Mouse (Mus musculus): ENCODE data around the gene Wdr95. TPM values are rescaled to one million over a fixed set of nuclear protein-coding genes. Genes with fewer than 3 reads are reported as not detected.
A peak's percentile ranks its signal among the peaks of the same experiment; 100 is the strongest.

Wdr95 gene
- total RNA-seq, 2 experiments from 2014 or later = not detected

DNA sequence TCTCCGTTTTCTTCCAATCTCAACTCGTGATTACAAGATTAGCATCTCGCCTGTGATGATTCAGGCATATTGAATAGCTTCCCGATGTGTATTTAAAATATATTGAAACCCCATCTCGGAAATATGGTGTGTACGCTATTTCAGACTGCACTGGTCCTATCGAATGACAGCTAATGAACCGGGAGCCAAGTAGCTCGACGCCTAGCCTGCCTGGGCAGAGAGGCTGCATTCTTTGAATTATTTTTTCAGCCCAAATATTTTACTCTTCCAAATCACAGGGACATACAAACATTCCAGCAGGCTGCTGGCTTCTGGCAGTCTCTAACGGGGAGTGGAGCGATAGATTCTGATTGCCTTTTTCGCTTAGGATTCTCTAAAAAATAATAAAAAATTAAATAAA lies 40.5 kb downstream of the Wdr95 start:
- ATAC-seq (replicated peaks; ENCODE audit: poor library complexity, severe bottlenecking) = no peak

DNA sequence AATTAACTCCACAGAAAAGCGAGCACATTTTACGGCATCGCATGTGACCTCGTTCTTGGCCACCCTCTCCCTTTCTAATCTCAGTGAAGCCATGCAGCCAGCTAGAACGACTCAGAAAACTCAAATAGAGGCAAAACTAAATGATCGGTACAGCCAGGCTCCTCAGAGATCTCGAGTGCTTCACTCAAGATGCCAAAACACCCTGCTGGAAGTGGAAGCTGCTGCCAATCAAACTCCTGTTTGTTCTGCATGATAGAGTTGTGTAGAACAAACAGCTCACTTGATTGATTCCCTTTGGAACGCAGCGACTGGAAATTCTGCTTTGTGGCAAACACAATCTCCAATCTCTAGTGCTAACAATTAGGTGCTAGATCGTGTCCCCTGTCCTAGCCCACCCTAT lies 48.5 kb downstream of the Wdr95 start:
- ATAC-seq (replicated peaks; ENCODE audit: poor library complexity, severe bottlenecking) = no peak

DNA sequence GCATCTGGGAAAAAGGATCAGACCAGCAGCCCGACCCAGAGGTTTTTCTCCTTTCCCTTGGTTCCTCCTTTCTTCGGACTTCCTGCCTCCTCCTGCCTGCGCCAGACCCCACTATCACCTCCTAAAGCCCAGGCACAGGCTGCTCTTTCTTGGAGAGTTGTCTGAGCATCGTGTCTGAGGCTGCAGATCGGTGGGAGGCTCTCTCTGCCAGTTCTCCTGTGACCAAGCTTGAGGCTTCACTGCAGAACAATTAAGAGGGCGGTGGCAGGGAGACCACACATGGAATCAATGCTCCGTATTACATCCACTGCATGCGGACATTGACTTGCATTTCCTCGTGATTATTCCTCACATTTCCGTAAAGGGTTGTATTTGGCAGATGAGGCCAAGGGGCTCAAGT lies 49.0 kb downstream of the Wdr95 start:
- ATAC-seq (replicated peaks; ENCODE audit: poor library complexity, severe bottlenecking) = no peak

DNA sequence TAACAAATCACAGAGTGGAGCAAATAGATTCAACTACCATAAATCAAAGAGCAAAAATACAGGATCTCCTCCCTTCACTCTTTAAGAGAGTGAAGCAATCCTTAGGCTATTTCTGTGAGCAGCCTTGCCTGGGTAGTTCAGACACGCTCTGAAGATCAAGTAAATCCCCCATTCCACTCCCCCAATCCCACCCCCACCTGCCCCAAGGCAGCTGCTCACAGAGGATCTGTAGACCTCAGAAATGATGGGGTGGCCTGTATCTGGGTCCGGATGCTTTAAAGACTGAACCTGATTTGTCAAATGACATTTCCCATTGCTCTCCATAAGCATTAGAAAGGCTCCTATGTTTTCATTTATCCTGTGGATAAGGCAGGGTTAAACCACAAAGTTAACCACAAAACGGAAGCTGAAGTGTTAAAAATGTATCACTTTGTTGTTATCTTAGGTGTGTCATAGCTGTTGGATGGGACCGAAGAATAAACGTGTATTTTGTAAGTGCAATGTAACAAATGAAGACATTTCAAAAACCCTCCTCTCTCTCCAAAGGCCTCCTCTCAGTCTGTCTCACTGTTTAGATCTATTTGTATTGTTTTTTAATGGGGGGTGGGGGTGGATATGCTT lies 54.3 kb downstream of the Wdr95 start:
- no peak for ATAC-seq (replicated peaks; ENCODE audit: poor library complexity, severe bottlenecking)

DNA sequence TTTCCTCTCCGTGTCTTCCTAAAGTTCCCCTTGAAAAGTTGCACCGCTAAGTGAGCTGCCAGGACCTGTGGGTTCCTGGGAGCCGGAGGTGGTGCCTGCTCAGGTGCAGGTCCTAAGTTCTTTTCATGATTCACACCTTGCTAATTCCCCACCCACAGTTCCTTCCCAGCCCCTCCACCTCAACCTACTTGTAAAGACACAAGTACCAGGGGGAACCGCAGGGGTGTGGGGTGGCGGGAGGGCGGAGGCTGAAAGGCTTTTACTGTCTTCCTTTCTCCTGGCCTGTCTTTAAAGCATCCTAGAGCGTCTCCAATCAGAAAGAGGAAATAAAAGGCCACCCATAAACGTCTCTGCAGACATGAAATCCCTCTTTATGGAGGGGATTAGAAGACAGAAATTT lies 55.0 kb downstream of the Wdr95 start:
- no peak for ATAC-seq (replicated peaks; ENCODE audit: poor library complexity, severe bottlenecking)

DNA sequence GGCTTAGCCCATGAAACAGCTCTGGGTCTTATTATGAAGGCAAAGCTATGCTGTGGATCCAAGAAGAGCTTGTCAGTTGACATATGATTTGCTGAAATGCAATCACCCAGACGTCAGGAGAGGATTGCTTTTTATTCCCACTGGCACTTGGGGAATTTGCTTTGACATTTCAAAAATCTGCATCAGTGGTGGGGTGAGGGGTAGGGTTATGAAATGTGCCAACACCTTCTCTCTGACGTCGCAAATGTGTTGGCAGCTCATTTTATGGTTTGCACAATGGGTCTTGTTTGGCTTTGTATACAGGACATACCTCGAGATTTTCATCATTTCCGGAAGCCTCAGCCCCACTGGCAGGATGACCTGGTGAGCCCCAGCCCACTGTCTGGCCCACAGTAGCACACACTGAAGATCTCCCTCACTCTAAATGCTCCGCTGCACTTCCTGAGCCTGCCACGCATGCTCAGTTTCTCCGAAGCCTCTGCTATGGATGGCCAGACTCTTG lies 55.7 kb downstream of the Wdr95 start:
- no peak for ATAC-seq (replicated peaks; ENCODE audit: poor library complexity, severe bottlenecking)

DNA sequence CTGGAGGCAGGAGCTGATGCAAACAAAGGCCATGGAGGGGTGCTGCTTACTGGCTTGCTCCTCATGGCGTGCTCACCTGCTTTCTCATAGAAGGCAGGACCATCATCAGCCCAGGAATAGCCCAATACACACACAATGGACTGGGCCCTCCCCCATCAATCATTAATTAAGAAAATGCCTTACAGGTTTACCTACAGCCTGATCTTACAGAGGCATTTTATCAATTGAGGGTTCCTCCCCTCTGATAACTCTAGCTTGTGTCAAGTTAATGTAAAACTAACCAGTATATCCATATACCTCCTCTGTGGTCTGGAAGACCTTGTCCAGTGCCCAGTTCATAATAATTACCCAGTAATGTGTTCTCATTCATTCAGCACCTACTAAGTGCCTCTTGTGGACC lies 56.8 kb downstream of the Wdr95 start:
- ATAC-seq (replicated peaks; ENCODE audit: poor library complexity, severe bottlenecking) = no peak

DNA sequence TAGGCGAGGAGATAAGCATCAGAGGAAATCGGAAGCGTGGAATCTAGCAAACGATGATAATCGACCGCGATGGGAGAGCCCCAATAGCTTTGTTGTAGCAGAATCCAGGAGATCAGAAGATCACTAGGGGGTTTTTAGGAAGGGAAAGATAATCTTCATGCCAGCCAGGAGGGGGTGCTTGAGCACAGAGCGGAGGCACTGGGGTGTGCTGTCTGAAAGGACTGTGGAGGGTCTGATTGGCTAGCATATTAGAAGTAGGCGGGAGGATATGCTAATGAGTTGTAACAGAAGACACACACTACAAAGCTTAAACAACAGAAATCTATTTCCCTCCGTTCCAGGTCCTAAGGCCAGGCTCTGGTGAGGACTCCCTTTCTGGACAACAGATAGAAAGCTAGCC lies 57.4 kb downstream of the Wdr95 start:
- peak; percentile 32; the same call in 1 of the 2 replicates for ATAC-seq (replicated peaks; ENCODE audit: poor library complexity, severe bottlenecking)

DNA sequence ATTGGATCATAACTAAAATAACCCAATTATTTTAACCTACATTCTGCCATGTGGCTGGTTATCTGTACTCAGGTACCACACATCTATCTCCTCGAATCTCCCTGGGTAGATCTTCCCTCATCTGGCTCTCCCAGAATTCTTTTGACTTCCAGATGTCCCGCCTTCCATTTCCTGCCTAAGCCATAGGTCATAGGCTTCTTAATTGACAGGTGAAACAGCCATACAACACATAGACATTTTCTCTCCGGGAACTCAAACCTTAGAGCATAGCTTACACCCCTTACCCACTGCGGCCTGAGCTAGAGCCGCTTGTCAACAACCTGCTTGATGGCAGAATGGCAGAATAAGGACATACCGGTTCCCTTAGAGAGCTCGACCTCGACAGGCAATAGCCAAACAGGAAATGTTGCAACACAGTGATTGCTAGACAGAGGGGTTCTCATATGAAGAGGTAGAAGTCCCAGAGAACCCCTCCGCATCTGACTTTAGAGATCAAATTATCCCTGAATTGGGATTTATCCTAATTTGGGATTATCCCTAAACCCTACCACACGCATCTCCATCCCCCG lies 58.9 kb downstream of the Wdr95 start:
- peak; percentile 63 for ATAC-seq (replicated peaks; ENCODE audit: poor library complexity, severe bottlenecking)

DNA sequence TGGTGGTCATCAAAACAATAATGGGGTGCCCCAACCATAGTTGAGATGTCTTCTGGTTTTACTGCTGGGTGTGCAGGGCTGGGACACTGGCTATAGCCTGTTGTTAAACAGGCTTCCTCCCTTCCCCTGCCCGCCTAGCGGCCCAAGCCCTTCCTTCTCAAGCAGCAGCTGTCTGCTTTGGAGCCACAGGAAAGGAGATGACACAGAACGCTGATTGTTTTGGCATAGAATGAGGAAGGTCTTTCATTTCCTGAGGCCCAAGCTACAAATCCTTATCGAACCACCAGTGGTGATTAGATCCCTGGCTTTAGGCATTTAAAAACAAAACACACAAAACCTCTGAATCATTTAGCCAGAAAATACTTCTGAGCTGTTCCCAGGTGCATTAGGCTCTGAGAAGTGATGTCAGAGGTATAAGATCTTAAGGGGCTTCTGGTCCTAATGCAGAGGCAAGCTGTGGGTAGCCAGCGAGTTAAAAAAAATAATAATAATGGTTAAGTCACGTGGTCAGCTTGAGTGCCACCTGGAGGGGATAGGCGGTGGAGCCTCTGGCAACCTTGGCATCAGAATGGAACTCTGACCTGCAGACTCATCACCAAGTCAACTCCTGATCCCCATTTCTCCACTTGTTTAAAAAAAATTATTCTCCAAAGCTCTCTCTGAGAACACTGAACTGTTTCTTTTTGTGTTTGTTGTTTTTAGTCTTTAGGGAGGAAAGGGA lies 60.5 kb downstream of the Wdr95 start:
- peak; percentile 50 for ATAC-seq (replicated peaks; ENCODE audit: poor library complexity, severe bottlenecking)

DNA sequence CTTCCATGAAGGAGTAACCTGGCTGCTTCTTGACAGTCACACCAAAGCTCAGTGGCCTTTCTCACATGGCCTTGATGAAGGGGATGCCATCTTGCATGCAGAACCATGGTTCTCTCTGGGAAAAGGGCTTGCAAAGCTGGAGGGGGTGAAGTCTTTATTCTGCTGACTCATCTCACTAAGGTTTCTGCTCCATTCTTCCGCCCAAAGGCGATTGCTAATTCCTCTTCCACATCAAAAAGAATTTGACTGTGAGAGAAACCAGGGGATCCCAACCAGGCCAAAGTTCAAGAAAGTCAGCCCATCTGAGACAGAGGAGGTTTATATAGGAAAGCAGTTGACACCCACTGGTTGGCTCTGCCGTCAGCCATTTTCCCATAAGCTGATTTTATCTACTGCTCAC lies 61.5 kb downstream of the Wdr95 start:
- ATAC-seq (replicated peaks; ENCODE audit: poor library complexity, severe bottlenecking) = no peak

DNA sequence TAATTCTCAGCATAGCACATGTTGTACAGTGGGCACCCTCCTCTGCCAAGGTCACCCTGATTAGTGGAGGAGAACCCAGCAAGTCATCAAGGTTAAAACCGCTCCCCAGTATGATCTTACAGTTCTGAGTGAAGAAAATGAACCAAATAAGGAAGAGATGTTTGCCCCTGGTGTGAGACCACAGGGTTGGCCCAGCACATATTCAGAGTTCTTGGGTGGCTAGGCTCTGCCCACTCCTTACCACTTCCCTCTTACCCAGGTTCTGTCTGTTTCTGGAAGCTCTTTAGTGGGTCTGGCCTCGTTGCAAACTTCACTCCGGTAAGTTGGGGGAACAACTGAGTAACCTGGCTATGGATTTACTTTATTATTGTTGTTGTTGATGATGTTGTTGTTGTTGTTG lies 65.7 kb downstream of the Wdr95 start:
- peak; percentile 85 for ATAC-seq (replicated peaks; ENCODE audit: poor library complexity, severe bottlenecking)

DNA sequence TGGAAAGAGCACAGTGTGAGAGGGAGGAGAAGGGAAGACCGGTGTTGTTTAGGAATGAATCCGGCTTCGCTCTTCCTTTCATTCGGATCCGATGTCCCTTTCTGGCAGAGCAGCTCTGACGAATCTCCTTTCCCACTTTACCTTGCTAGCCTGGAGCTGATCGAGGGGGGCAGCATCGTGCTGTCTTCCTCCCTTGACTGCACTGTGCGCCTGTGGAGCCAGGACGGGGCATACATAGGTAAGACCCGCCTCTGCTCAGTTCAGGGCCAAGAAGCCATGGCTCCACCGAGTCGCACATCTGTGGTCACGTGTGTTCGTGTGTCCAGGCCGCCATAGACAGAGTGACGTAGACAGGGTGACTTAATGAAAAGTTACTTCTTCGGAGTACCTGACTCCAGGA lies 68.9 kb downstream of the Wdr95 start:
- ATAC-seq (replicated peaks; ENCODE audit: poor library complexity, severe bottlenecking) = no peak

DNA sequence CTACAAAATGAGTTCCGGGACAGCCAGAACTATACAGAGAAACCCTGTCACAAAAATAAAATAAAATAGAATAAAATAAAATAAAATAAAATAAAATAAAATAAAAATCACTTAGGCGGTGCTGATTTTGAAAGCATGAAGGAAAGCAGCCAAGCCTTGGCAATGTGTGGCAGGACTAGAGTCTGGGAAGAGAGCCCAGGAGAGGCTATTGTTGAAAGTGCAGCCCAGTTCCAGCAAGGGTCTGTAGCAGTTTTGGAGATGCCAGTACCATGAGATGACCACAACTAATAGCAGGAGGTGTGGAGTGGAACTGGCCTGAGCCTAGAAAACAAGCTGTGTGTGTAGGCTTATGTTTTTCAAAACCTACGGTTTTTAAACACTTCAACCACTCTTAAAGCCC lies 73.5 kb downstream of the Wdr95 start:
- ATAC-seq (replicated peaks; ENCODE audit: poor library complexity, severe bottlenecking) = no peak

DNA sequence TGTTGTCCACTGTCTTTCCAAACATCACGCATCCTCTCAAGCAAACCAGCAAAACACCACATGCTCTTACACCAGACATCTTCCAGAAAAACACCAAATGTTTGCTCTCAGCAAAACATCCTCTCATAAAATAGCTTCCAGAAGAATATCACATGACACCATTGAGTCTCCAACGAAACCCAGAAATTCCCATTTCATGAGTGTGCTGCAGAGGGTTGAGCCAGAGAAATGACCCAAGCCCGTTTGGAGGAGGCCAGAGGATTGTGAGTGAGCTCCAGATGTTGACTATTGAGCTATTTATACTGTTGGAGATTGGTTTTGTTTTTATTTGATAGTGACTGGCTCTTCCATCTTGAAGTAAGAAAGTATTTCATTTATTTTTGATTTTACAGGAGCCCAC lies 74.8 kb downstream of the Wdr95 start:
- no peak for ATAC-seq (replicated peaks; ENCODE audit: poor library complexity, severe bottlenecking)

DNA sequence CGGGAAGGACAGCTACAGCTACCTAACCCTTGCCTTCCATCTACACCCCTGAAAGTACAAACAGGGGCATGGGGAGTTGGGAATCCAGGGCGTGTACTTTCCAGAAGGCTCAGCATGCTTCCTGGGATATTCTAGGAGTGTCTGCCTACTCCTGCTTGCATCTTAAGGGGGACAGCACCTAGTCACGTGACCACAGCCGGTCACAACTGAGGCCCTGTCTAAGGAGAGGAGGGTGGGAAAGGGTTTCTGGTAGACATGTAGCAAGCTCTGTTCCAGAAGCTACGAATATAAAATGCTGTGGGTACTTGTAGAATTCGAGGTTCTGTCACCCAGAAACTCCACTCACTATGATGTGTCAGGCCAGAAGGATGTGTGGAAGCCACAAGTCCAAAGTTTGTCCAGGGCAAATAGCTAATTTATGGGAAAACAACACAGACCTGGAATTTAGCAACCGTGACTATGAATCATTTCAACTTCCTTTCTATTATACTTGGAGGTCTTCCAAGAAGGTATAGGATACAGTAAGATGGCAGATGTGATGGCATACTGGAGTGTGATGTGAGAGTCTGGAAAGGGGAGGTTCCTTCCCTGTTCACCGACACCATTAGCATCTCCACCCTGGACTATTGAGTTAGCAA lies 78.7 kb downstream of the Wdr95 start:
- no peak for ATAC-seq (replicated peaks; ENCODE audit: poor library complexity, severe bottlenecking)

DNA sequence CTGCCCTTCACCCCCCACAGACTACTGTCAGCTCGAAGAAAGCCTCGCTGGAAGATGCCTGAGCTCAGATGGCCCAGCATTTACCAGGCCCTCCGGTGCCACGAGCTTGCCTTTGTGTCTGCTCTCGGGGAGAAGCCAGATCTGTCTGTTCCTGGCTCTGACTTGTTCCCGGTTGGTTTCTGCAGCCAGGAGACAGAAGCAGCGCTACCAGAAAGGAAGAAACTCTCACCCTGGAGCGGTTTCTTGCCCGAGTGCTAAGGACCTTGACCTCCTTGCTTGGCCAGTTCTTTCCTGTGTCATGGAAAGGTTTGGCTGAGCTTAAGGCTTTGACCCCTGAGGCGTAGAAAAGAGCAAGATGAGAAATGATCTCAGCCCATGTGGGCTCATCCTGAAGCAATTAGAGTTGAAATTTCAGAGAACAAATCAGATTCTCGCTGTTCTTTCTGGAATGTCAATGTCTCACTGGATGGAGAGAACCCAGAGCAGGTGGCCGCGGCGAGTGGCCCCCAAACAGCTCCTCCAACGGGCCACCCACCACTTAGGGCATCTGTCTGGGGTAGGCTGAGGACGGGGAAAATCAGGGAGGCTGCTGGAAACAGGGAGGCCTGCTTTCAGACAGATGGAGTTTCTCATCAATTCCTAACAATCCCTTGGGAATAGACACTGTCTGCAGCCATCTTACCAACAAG lies 83.1 kb downstream of the Wdr95 start:
- no peak for ATAC-seq (replicated peaks; ENCODE audit: poor library complexity, severe bottlenecking)

DNA sequence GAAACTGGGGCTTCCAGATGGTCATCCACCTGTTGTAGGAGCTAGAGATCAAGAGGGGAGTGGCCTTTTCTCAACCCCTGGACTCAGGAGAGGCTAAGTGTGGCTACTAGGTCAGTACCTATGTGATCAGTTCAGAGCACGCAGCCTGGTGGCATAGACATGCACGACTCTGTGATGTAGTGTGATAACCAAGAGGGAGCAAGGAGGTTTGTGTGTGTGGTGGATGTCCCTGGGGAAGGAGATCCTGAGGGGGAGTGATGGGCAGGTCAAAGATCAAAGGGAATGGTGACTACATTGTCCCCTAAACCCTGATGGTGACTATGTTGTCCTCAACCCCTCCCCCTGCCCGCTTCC lies 83.7 kb downstream of the Wdr95 start:
- ATAC-seq (replicated peaks; ENCODE audit: poor library complexity, severe bottlenecking) = no peak

DNA sequence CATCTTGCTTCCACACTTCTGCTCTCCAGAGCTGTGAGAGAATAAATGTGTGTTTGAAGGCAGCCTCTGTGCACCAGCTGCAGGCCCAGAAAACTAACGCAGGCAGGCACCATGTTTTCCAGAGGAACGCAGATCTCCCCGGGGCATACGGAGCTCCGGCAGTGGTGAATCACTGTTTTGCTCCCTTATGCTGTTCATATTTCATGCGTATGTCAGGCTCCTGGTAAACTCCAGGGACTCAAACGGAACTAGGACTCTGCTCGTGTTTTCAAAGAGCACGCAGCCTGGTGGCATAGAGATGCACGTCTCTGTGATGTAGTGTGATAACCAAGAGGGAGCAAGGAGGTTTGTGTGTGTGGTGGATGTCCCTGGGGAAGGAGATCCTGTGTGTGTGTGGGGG lies 84.3 kb downstream of the Wdr95 start:
- ATAC-seq (replicated peaks; ENCODE audit: poor library complexity, severe bottlenecking) = no peak

DNA sequence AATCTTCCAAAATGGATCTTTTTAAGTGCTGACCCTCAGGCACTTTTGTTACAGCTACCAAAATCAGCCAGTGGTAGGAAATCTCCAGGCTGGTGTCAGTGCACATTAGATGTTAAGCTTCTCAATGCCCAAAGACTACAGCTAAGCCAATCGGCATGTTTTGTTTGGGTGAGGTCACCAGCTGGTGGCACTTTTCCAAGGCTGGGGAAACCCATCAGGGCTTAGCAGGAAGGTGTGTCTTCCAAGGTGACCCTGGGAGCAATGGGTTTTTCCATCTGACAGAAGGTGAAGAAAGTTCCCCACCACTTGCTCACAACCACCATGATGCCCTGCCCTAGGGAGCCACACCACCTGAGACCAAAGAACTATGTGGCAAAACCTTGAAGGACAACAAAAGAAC lies 87.7 kb downstream of the Wdr95 start:
- ATAC-seq (replicated peaks; ENCODE audit: poor library complexity, severe bottlenecking) = no peak

DNA sequence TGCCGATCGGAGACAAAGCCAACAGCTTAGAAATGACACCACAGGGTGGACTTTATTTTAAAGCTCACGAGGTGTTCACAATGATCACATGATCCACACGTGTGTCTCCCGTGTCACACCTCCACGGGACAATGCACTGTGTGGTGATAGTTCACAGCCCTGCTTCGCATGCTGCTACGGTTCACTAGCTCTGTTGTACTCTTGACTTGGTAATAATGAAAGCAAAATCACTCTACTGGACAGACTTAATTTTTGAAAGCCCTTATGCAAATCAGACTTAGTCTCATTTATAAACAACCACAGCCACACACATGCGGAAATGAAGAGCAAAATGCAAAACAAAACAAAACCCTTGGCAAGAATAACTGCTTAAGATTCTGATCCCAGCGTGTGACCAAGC lies 88.3 kb downstream of the Wdr95 start:
- ATAC-seq (replicated peaks; ENCODE audit: poor library complexity, severe bottlenecking) = no peak
